Mouse (Mus musculus): ENCODE results near the gene Rasgrp4.

DNA sequence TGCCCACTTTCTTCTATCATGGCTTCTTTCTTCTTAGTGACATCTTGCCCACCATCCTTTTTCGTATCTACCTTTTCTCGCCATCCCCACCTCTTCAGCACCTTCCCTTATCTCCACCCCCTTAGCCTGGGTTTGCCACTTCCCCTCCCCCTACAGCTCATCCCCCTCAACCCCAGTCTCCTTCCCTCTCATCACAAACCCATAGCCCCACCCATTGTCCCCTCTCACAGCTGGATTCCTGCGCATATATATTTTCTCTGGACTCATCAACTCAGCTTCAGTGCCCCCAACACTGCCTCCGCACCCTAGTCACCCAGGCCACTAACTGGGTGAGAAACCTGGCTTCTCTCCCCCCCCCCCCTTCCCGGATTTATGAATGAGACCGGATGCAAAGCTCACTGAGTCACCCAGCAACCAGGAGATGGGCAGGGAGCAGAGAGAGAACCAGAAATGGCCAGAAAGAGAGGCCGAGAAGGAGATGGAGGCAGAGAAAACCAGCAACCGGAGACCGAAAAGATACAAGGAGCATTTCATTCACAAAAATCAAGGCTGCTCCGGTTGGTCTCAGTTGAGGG, 33.6 kb downstream of the Rasgrp4 start:
- no peak for TF ChIP-seq POLR2A (IDR thresholded peaks at IDR 0.05; ENCODE audit: borderline replicate concordance, insufficient read depth, low read length)
- TF ChIP-seq CTCF (IDR thresholded peaks at IDR 0.05; ENCODE audit: borderline replicate concordance, insufficient read depth, low read depth, low read length), result no peak

Data from cerebellum, adult 2 months (tissue).